Mouse (Mus musculus) hindbrain, embryonic 11.5 days (tissue): Measurements from ENCODE around the gene Pidd1. TPM values are rescaled to one million over a fixed set of nuclear protein-coding genes. Genes with fewer than 3 reads are reported as not detected.
A peak's percentile ranks its signal among the peaks of the same experiment; 100 is the strongest.
"Not testable (repeated sequence)": the region's sequence is repeated elsewhere in the genome, so short reads cannot be mapped to it uniquely, and the experiment has no call there.

Experiments used
- ATAC-seq: fragments of 200-750 bp; cut with Nextera tagmentation; 2 replicates; pipeline ENCODE4 v1.8.0; 2017; ENCODE audit warnings: mild to moderate bottlenecking, moderate TSS enrichment, moderate library complexity; ENCODE audit not compliant: low FRiP score
- DNase-seq: peaks from one replicate; pipeline ENCODE4 v3.0.0-alpha.2; 2015; ENCODE audit warnings: low spot score
- H3K27ac ChIP-seq: fragments of 300-500 bp; sonication (generic); 2 replicates; pipeline ENCODE4 v1.5.1; 2014; ENCODE audit warnings: mild to moderate bottlenecking, low read depth, low read length
- H3K27me3 ChIP-seq: fragments of 300-500 bp; sonication (generic); 2 replicates; pipeline ENCODE4 v1.6.1; 2014; ENCODE audit warnings: mild to moderate bottlenecking, low read length, moderate library complexity, mixed read lengths; ENCODE audit not compliant: control insufficient read depth, insufficient read depth
- H3K36me3 ChIP-seq: fragments of 300-500 bp; sonication (generic); 2 replicates; pipeline ENCODE4 v1.6.1; 2014; ENCODE audit warnings: mild to moderate bottlenecking, low read length, moderate library complexity, mixed read lengths; ENCODE audit not compliant: control insufficient read depth, insufficient read depth
- H3K4me1 ChIP-seq: fragments of 300-500 bp; sonication (generic); replicated peaks from 2 replicates; pipeline ENCODE4 v1.6.1; 2014; ENCODE audit warnings: low read length, mixed read lengths; ENCODE audit not compliant: control insufficient read depth, insufficient read depth
- H3K4me2 ChIP-seq: fragments of 300-500 bp; sonication (generic); replicated peaks from 2 replicates; pipeline ENCODE4 v1.6.1; 2014; ENCODE audit warnings: mild to moderate bottlenecking, low read depth, low read length
- H3K4me3 ChIP-seq: fragments of 300-500 bp; sonication (generic); 2 replicates; pipeline ENCODE4 v1.5.1; 2014; ENCODE audit warnings: low read depth, low read length
- H3K9ac ChIP-seq: fragments of 300-500 bp; sonication (generic); 2 replicates; pipeline ENCODE4 v1.6.1; 2014; ENCODE audit warnings: low read depth, low read length
- H3K9me3 ChIP-seq: fragments of 300-500 bp; sonication (generic); 2 replicates; pipeline ENCODE4 v1.6.1; 2016; ENCODE audit warnings: low read length; ENCODE audit not compliant: control insufficient read depth
- WGBS: fragments of 180-500 bp; shearing (Covaris S2); extraction: QIAGEN DNeasy Blood & Tissue Kit; methylation state at CpG from one replicate; pipeline ENCODE4 v1.1.7; 2014; 5-methylcytosine and 5-hydroxymethylcytosine counted together
- polyA plus RNA-seq: library from polyadenylated mRNA; unstranded; fragments of >200 nt; fragmentation: Nextera tagmentation; extraction: Ambion mirVana; gene quantifications from 2 replicates; pipeline ENCODE4 v1.2.1, GENCODE M21; 2014

The Pidd1 gene
- polyA plus RNA-seq, 1 experiment from 2014 or later = 8.6 TPM

- Histone ChIP-seq H3K4me1 (no peaks in the 10 kb centered on the region), H3K4me3 (no peak overlapping the region), H3K27ac (no peak overlapping the region), H3K4me2 (no peak overlapping the region), H3K9me3 (no peaks in the 10 kb centered on the region), H3K9ac (no peak overlapping the region), H3K36me3 (0 out of 2 replicates have a peak, but pooled peaks cover 2% of the 10 kb centered on the region), H3K27me3 (no peaks in the 10 kb centered on the region)
- peak; percentile 89 for DNase-seq
- peak; percentile 63 for ATAC-seq
- 16% methylated on average over 11 of the region's 11 CpGs for WGBS
Measured at GRCm38 (mm10) chr7:141408833-141409232, 35.0 kb downstream of the Pidd1 start.

DNA sequence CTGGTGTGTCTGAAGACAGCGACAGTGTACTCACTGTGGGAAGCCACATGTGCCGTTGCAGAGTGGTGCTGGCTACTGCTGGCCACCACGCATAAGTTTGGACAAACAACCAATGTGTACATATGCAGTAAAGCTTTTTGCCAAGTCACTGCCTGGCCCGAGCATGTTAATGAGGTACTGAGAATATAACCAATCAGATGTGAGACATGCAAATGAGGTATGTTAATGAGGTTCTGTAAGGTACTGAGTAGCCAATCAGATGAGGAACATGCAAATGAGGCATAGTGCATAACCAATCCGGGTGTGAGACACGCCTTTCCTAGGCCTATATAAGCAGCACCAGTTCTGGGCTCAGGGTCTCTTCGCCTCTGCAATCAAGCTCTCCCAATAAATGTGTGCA is 36.2 kb downstream of the Pidd1 start:
- not testable (repeated sequence) for H3K9ac ChIP-seq, H3K27ac ChIP-seq, DNase-seq, H3K4me1 ChIP-seq, H3K9me3 ChIP-seq, H3K27me3 ChIP-seq, H3K36me3 ChIP-seq, H3K4me3 ChIP-seq, H3K4me2 ChIP-seq, ATAC-seq
- WGBS = 98% methylated on average over 7 of the region's 7 CpGs

GRCm38 (mm10) chr7:141405466-141405865 is 38.4 kb downstream of the Pidd1 start:
- no peak overlapping the region for H3K27ac ChIP-seq
- no peaks in the 10 kb centered on the region for H3K27me3 ChIP-seq
- no peak for ATAC-seq
- no peaks in the 10 kb centered on the region for H3K4me1 ChIP-seq
- H3K9me3 ChIP-seq = no peaks in the 10 kb centered on the region
- H3K4me3 ChIP-seq = no peak overlapping the region
- no peak overlapping the region for H3K9ac ChIP-seq
- DNase-seq = no peak
- H3K4me2 ChIP-seq = no peak overlapping the region
- WGBS = 87% methylated on average over 4 of the region's 4 CpGs
- H3K36me3 ChIP-seq = peaks cover 8% of the 10 kb centered on the region

- no peak overlapping the region for H3K9ac ChIP-seq
- no peaks in the 10 kb centered on the region for H3K4me1 ChIP-seq
- H3K36me3 ChIP-seq = peaks cover 8% of the 10 kb centered on the region
- H3K27me3 ChIP-seq = no peaks in the 10 kb centered on the region
- no peak overlapping the region for H3K4me2 ChIP-seq
- H3K4me3 ChIP-seq = no peak overlapping the region
- 56% methylated on average over 5 of the region's 5 CpGs for WGBS
- H3K27ac ChIP-seq = no peak overlapping the region
- peak; percentile 59 for DNase-seq
- ATAC-seq = peak; percentile 51; the same call in 1 of the 2 replicates
- H3K9me3 ChIP-seq = no peaks in the 10 kb centered on the region
Measured at GRCm38 (mm10) chr7:141403305-141403704, 40.5 kb downstream of the Pidd1 start.

DNA sequence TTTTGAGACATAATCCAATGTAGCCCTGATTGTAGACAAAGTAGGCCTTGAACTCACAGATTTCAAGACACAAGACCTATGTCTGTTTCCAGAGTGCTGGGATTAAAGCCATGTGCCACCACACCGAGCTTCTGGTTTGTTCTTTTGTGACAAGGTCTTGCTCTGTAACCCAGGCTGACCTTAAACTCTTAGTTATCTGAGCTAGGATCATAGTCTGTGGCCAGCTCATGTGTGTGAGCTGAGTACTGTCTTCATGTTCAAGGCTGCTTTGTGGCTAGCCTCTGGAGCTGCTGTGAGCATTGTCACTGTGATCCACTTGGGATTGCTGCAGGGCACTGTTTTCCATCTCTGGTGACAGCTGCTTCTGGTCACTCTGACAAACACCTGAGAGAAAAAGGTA is 48.5 kb downstream of the Pidd1 start:
- H3K9ac ChIP-seq = no peak overlapping the region
- H3K9me3 ChIP-seq = no peaks in the 10 kb centered on the region
- peaks cover 4% of the 10 kb centered on the region; the same call in 1 of the 2 replicates for H3K36me3 ChIP-seq
- WGBS = 82% methylated on average over 1 of the region's 1 CpGs
- 0 out of 2 replicates have a peak, but pooled peaks cover 6% of the 10 kb centered on the region for H3K4me1 ChIP-seq
- DNase-seq (no peak), ATAC-seq (no peak)
- no peak overlapping the region for H3K4me3 ChIP-seq
- H3K27me3 ChIP-seq = no peaks in the 10 kb centered on the region
- H3K4me2 ChIP-seq = no peak overlapping the region
- H3K27ac ChIP-seq = no peak overlapping the region

- ATAC-seq = no peak
- 14% methylated on average over 6 of the region's 6 CpGs for WGBS
Measured at GRCm38 (mm10) chr7:141394771-141395170, 49.1 kb downstream of the Pidd1 start.

DNA sequence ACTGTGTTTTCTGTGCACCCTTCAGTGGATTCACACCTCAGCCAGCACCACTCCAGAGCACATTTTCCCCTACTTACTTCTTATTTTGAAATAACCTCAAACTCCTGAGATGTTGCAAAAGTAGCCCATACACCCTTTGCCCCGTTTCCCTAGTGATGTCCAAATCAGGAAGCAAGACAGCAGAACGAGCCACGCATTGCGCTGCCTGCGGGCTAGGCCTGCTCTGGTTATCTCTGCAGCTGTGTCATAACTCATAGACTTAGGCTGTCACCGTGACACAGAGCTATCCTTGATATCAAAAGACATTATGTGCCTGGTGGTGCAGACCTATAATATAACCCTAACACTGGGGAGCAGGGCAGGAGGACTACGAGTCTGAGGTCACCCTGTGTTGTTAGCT is 49.7 kb downstream of the Pidd1 start:
- H3K27me3 ChIP-seq = no peaks in the 10 kb centered on the region
- no peaks in the 10 kb centered on the region for H3K9me3 ChIP-seq
- ATAC-seq (no peak), DNase-seq (no peak)
- H3K4me3 ChIP-seq = no peak overlapping the region
- H3K36me3 ChIP-seq = peaks cover 2% of the 10 kb centered on the region; the same call in 1 of the 2 replicates
- 0 out of 2 replicates have a peak, but pooled peaks cover 6% of the 10 kb centered on the region for H3K4me1 ChIP-seq
- 93% methylated on average over 7 of the region's 7 CpGs for WGBS
- H3K9ac ChIP-seq = no peak overlapping the region
- no peak overlapping the region for H3K27ac ChIP-seq
- H3K4me2 ChIP-seq = no peak overlapping the region

More at GRCm38 (mm10) chr7:141394771-141395170, 49.1 kb downstream of the Pidd1 start:
- H3K4me1 ChIP-seq = 0 out of 2 replicates have a peak, but pooled peaks cover 6% of the 10 kb centered on the region
- H3K4me3 ChIP-seq = no peak overlapping the region
- no peaks in the 10 kb centered on the region for H3K9me3 ChIP-seq
- peaks cover 2% of the 10 kb centered on the region; the same call in 1 of the 2 replicates for H3K36me3 ChIP-seq
- H3K4me2 ChIP-seq = no peak overlapping the region
- peak; percentile 83 for DNase-seq
- no peak overlapping the region for H3K27ac ChIP-seq
- no peaks in the 10 kb centered on the region for H3K27me3 ChIP-seq
- no peak overlapping the region for H3K9ac ChIP-seq

DNA sequence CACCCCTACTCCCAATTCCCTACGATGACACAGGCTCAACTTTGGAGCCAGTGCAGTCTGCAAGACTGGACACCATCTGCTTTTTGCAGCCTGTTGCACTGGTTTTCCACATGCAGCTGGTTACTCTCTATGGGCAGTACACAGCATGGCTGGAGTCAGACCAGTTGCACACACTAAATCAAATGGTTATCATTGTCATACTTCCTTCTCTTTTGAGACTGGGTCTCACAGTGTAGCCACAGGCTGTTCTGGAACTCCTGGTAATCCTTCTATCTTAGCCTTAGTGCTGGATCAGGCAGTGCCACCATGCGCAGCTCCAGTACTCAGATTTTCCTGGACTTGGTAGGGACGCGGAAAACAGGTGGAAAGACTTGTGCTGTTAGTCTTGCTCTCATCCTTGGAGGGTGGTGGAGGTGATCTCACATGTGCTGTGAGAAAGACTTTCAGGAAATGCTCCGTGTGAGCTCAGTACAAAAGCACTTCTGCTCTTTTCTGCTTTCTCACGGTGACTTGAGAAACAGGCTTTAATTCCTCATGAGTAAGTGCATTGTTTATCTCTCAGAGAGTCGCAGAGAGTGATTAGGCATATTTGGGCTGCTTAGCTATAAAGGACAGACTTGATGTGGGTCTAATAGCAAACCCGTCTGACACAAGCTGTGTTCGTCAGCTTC is 51.1 kb downstream of the Pidd1 start:
- no peaks in the 10 kb centered on the region for H3K9me3 ChIP-seq
- peak; percentile 69 for ATAC-seq
- H3K4me1 ChIP-seq = 0 out of 2 replicates have a peak, but pooled peaks cover 6% of the 10 kb centered on the region
- H3K27ac ChIP-seq = 0 out of 2 replicates have a peak overlapping the region, but pooled peaks have one; percentile 9
- 32% methylated on average over 9 of the region's 9 CpGs for WGBS
- H3K4me3 ChIP-seq = peak overlapping the region; percentile 72
- H3K9ac ChIP-seq = peak overlapping the region; percentile 57
- H3K4me2 ChIP-seq = peak overlapping the region; percentile 68
- no peak for DNase-seq
- H3K27me3 ChIP-seq = no peaks in the 10 kb centered on the region
- H3K36me3 ChIP-seq = peaks cover 2% of the 10 kb centered on the region; the same call in 1 of the 2 replicates
